Mouse (Mus musculus): ENCODE measurements at regions not wholly inside any gene's neighbourhood (a gene's known extent, or its start where the extent isn't known, plus 50 kb on each side); places are given as distances from the start of the nearest gene placed in this dataset.

DNA sequence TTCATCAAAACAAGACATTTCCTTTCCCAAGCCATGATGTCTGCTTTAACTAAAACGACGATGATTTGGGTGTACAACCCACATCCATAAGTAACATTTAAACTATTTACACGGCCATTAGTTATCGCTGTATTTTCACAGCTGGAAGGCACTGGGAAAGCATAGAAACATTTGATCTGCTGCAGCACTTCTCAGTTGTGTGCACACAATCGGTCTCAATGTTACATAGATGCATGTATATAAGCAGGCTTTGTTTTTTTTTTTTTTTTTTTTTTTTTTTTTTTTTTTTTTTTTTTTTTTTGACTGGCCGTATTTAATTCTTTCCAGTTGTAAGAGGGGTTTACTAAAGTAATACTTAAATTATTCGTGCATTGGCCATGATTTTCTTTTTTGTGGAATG is 1744.1 kb downstream of the Efna5 start:
- DNase-seq (ENCODE audit: low spot score) (no peak), ATAC-seq (ENCODE audit: insufficient read depth, low FRiP score, low TSS enrichment) (no peak)
- Histone ChIP-seq H3K9me3 (ENCODE audit: control insufficient read depth, low read length) (no peaks in the 10 kb centered on the region), H3K27me3 (ENCODE audit: control insufficient read depth, insufficient read depth, low read length) (no peaks in the 10 kb centered on the region), H3K4me1 (ENCODE audit: control insufficient read depth, insufficient read depth, low read length) (no peaks in the 10 kb centered on the region), H3K4me2 (ENCODE audit: low read depth) (no peak overlapping the region), H3K9ac (ENCODE audit: low read length) (no peak overlapping the region), H3K4me3 (ENCODE audit: low read depth, low read length) (no peak overlapping the region), H3K27ac (ENCODE audit: low read depth, low read length) (no peak overlapping the region), H3K36me3 (ENCODE audit: control insufficient read depth, insufficient read depth, low read length) (no peaks in the 10 kb centered on the region)
- WGBS = 76% methylated on average over 7 of the region's 7 CpGs

DNA sequence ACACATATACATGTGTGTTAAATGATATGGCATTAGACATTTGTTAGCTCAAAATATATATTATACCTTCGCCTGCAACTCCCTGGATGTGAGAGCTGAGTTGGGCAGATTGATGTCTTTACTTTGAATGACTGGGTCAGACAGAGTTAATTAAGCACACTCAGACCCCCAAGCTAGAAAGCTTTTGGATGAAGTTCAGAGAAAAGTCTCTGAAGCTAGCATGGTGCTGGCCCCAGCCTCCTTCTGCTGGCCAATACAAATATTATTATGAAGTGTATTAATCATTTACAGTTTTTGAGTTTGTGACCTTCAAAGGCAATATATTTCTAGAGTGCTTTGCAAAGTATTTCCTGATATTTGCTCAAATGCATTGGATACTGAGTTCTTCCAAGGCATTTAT is 1753.3 kb downstream of the Efna5 start:
- H3K9me3 ChIP-seq (ENCODE audit: control insufficient read depth, low read length) = no peaks in the 10 kb centered on the region
- no peaks in the 10 kb centered on the region for H3K4me1 ChIP-seq (ENCODE audit: control insufficient read depth, insufficient read depth, low read length)
- H3K27ac ChIP-seq (ENCODE audit: low read depth, low read length) = no peak overlapping the region
- DNase-seq (ENCODE audit: low spot score) (no peak), ATAC-seq (ENCODE audit: insufficient read depth, low FRiP score, low TSS enrichment) (no peak)
- WGBS = 77% methylated on average over 1 of the region's 1 CpGs
- H3K4me3 ChIP-seq (ENCODE audit: low read depth, low read length) = no peak overlapping the region
- no peak overlapping the region for H3K9ac ChIP-seq (ENCODE audit: low read length)
- H3K36me3 ChIP-seq (ENCODE audit: control insufficient read depth, insufficient read depth, low read length) = no peaks in the 10 kb centered on the region
- no peak overlapping the region for H3K4me2 ChIP-seq (ENCODE audit: low read depth)
- no peaks in the 10 kb centered on the region for H3K27me3 ChIP-seq (ENCODE audit: control insufficient read depth, insufficient read depth, low read length)

DNA sequence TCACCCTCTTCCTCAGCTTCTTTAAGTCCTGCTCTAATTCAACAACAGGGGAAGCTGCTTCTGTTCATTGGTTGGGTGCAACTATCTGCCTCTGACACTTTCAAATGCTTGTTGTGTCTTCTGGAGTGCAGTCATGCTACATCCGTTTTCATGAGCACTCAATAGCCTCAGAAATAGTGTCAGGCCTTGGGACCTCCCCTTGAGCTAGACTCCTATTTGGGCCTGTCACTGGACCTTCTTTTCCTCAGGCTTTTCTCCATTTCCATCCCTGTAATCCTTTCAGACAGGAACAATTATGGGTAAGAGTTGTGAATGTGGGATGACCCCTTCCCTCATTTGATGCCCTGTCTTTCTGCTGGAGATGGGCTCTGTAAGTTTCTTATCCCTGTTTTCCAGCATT is 1774.8 kb downstream of the Efna5 start:
- H3K27ac ChIP-seq (ENCODE audit: low read depth, low read length) = no peak overlapping the region
- no peak overlapping the region for H3K9ac ChIP-seq (ENCODE audit: low read length)
- DNase-seq (ENCODE audit: low spot score) = no peak
- H3K36me3 ChIP-seq (ENCODE audit: control insufficient read depth, insufficient read depth, low read length) = no peaks in the 10 kb centered on the region
- H3K9me3 ChIP-seq (ENCODE audit: control insufficient read depth, low read length) = no peaks in the 10 kb centered on the region
- H3K4me1 ChIP-seq (ENCODE audit: control insufficient read depth, insufficient read depth, low read length) = no peaks in the 10 kb centered on the region
- H3K4me2 ChIP-seq (ENCODE audit: low read depth) = no peak overlapping the region
- no peak for ATAC-seq (ENCODE audit: insufficient read depth, low FRiP score, low TSS enrichment)
- 83% methylated on average over 1 of the region's 1 CpGs for WGBS
- H3K4me3 ChIP-seq (ENCODE audit: low read depth, low read length) = no peak overlapping the region
- no peaks in the 10 kb centered on the region for H3K27me3 ChIP-seq (ENCODE audit: control insufficient read depth, insufficient read depth, low read length)

DNA sequence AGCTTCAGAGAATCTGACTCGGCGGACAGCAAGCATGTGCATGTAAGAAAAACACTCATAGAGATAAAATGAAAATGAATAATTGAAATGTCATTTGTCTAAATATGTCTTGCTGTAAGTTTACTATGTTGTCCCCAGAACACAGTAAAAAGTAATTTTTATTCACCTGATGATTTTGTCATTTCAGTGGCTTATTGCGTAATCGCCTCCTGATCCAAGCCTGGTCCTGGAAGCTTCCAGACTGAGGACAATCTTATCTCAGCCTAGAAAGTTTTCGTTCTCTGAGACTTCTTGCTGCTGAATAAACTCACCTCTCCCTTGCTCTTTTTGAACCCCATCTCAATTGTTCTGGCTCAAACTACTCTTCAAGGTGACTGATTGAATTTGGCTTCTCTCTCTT is 1820.7 kb downstream of the Efna5 start:
- no peaks in the 10 kb centered on the region for H3K36me3 ChIP-seq (ENCODE audit: control insufficient read depth, insufficient read depth, low read length)
- H3K27ac ChIP-seq (ENCODE audit: low read depth, low read length) = no peak overlapping the region
- no peak overlapping the region for H3K9ac ChIP-seq (ENCODE audit: low read length)
- DNase-seq (ENCODE audit: low spot score) (no peak), ATAC-seq (ENCODE audit: insufficient read depth, low FRiP score, low TSS enrichment) (no peak)
- no peak overlapping the region for H3K4me2 ChIP-seq (ENCODE audit: low read depth)
- 93% methylated on average over 5 of the region's 5 CpGs for WGBS
- no peaks in the 10 kb centered on the region for H3K27me3 ChIP-seq (ENCODE audit: control insufficient read depth, insufficient read depth, low read length)
- no peaks in the 10 kb centered on the region for H3K4me1 ChIP-seq (ENCODE audit: control insufficient read depth, insufficient read depth, low read length)
- no peaks in the 10 kb centered on the region for H3K9me3 ChIP-seq (ENCODE audit: control insufficient read depth, low read length)
- no peak overlapping the region for H3K4me3 ChIP-seq (ENCODE audit: low read depth, low read length)

DNA sequence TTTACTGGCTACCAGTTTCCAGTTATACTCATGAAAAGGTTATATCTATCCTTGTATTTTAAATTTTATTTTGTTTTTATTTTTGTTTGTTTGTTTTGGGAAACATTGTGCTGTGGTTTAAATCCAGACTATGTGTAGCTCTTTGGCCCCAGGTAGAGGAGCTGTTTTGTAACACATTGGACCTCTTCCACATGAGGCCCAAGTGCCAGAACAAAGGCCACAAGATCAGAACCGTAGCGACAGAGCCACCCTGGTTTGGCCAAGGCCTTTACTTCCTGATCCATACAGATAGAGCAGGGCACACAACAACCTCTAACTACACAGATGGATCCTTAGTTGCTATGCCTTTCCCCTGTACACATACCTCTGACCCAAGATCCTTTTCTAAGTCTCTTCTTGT is 1822.6 kb downstream of the Efna5 start:
- Histone ChIP-seq H3K4me1 (ENCODE audit: control insufficient read depth, insufficient read depth, low read length) (no peaks in the 10 kb centered on the region), H3K27me3 (ENCODE audit: control insufficient read depth, insufficient read depth, low read length) (no peaks in the 10 kb centered on the region), H3K4me3 (ENCODE audit: low read depth, low read length) (no peak overlapping the region), H3K4me2 (ENCODE audit: low read depth) (no peak overlapping the region), H3K9ac (ENCODE audit: low read length) (no peak overlapping the region), H3K36me3 (ENCODE audit: control insufficient read depth, insufficient read depth, low read length) (no peaks in the 10 kb centered on the region), H3K27ac (ENCODE audit: low read depth, low read length) (no peak overlapping the region), H3K9me3 (ENCODE audit: control insufficient read depth, low read length) (no peaks in the 10 kb centered on the region)
- ATAC-seq (ENCODE audit: insufficient read depth, low FRiP score, low TSS enrichment) (no peak), DNase-seq (ENCODE audit: low spot score) (no peak)
- 96% methylated on average over 2 of the region's 2 CpGs for WGBS

DNA sequence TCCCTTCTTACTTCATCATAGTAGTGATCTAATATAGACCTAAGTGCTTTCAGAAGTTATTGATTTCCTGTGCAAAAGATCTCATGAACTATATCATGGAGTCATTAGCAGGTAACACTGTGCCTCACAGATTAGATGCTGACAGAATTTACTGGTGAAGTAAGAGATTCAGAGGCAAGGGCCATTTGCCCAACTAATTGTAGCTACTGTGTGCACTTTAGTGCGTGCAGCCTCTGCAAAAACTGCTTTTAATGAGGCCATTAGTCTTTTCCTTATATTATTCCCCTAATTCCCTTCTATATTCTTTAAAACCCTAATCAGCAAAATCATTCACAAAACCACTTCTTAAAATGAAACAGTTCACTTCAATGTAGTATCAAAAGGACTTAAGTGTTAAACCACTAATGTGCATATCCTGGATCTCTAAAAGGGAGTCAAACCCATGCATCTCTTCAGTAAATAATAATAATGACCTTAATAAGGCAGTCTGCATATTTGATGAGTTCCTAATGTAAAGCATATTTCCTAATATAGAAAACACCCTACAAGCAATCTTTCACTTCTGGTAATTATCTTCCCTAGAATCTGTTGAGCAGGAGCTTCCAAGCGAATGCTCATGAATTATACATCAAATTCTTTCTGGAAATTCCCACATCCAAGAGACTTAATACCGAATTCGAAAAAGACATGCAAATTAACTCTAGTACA is 1847.4 kb downstream of the Efna5 start:
- Histone ChIP-seq H3K36me3 (ENCODE audit: control insufficient read depth, insufficient read depth, low read length) (no peaks in the 10 kb centered on the region), H3K27ac (ENCODE audit: low read depth, low read length) (no peak overlapping the region), H3K4me3 (ENCODE audit: low read depth, low read length) (no peak overlapping the region), H3K9me3 (ENCODE audit: control insufficient read depth, low read length) (no peaks in the 10 kb centered on the region), H3K4me1 (ENCODE audit: control insufficient read depth, insufficient read depth, low read length) (no peaks in the 10 kb centered on the region), H3K9ac (ENCODE audit: low read length) (no peak overlapping the region), H3K4me2 (ENCODE audit: low read depth) (no peak overlapping the region), H3K27me3 (ENCODE audit: control insufficient read depth, insufficient read depth, low read length) (no peaks in the 10 kb centered on the region)
- DNase-seq (ENCODE audit: low spot score) (no peak), ATAC-seq (ENCODE audit: insufficient read depth, low FRiP score, low TSS enrichment) (no peak)
- whole genome bisulfite sequencing = 65% methylated on average over 4 of the region's 4 CpGs

DNA sequence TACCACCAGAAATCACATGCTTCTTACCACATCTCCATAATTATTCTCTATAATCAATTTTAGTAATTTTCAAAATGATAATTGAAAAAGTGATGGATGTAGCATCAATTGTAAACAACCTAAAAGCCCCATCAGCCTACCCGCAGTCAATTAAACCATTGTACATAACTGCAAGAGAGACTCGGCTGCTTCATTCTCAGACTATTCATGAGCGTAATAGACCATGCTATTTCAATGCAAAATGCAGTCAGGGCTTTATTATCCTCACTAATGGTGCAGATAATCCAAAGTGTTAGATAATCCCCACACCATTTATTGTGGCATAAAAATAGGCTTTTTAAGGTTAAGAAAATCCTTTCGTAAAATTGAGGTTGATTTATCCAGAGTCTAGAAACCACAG is 1862.5 kb downstream of the Efna5 start:
- no peak overlapping the region for H3K4me2 ChIP-seq (ENCODE audit: low read depth)
- 83% methylated on average over 4 of the region's 4 CpGs for WGBS
- DNase-seq (ENCODE audit: low spot score) = no peak

More for the DNA sequence above, 1862.5 kb downstream of the Efna5 start:
- no peaks in the 10 kb centered on the region for H3K4me1 ChIP-seq (ENCODE audit: control insufficient read depth, insufficient read depth, low read length)
- no peak for ATAC-seq (ENCODE audit: insufficient read depth, low FRiP score, low TSS enrichment)
- no peak overlapping the region for H3K4me3 ChIP-seq (ENCODE audit: low read depth, low read length)
- no peaks in the 10 kb centered on the region for H3K27me3 ChIP-seq (ENCODE audit: control insufficient read depth, insufficient read depth, low read length)
- H3K27ac ChIP-seq (ENCODE audit: low read depth, low read length) = no peak overlapping the region
- H3K36me3 ChIP-seq (ENCODE audit: control insufficient read depth, insufficient read depth, low read length) = no peaks in the 10 kb centered on the region
- no peaks in the 10 kb centered on the region for H3K9me3 ChIP-seq (ENCODE audit: control insufficient read depth, low read length)
- H3K9ac ChIP-seq (ENCODE audit: low read length) = no peak overlapping the region
